Mouse (Mus musculus) liver, postnatal 0 days (tissue): ENCODE results near the gene Ppy.

Experiments
- CTCF ChIP-seq: sonication (generic); IDR thresholded peaks from 2 replicates; pipeline ENCODE4 v1.5.1; 2016; ENCODE audit warnings: antibody characterized with exemption, low read depth
- EP300 ChIP-seq: IDR thresholded peaks from 2 replicates; pipeline ENCODE4 v1.6.1; 2016; ENCODE audit warnings: antibody characterized with exemption, low read depth, mild to moderate bottlenecking

- no peak for TF ChIP-seq CTCF
- no peak for TF ChIP-seq EP300
These were observed 18.8 kb downstream of the Ppy start for GRCm38 (mm10) chr11:102082322-102082721.
